Mouse (Mus musculus): ENCODE measurements around the gene Hist3h2a.

Gene Hist3h2a

DNA sequence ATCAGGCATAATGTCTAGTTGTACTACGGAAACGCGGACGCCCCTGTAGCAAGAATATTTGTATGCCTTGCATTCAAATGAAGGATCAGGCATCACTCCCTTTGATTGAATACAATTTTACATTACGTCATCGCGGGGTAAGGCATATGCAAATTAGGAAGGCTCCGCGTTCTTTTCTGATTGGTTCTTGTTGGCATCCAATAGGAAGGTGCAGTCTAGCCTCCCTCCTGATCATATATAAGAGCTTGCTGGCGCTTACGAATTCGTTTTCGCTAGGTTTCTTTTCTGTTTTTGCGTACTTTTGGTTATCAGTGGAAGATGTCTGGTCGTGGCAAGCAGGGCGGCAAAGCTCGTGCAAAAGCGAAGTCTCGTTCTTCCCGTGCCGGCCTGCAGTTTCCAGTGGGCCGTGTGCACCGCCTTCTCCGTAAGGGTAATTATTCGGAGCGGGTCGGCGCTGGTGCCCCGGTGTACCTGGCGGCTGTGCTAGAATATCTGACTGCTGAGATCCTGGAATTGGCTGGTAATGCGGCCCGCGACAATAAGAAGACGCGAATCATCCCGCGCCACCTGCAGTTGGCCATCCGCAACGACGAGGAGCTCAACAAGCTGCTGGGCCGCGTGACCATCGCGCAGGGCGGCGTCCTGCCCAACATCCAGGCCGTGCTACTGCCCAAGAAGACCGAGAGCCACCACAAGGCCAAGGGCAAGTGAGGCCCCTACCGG, at the start of gene Hist3h2a, which contains the start of gene Trim17:
Gene Hist3h2a (plus strand): TSS at position 266 of the 723 bp plus-strand sequence.
Gene Trim17 (plus strand): TSS at position 266 of the 723 bp plus-strand sequence.
- DNase-seq: peak; percentile 83

DNA sequence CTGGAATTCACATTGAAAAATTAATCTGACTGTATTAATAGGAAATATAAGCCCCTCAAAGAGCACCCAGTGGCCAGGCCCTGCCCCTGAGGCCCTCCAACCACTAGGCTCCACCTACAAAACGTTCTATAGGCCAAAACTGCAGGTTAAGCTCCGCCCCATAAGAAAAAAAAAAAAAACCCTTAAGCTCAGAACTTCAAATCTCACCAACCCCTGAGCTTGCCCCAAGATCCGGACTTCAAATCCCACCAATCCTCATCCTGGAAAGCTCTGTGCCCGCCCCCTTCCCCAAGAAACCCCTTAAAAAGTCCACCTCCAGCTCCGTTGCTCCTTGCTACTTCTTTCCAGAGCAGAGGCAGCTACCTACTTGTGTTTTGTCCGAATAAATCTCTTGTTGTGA, 49.6 kb upstream of the Hist3h2a start:
- DNase-seq: no peak

DNA sequence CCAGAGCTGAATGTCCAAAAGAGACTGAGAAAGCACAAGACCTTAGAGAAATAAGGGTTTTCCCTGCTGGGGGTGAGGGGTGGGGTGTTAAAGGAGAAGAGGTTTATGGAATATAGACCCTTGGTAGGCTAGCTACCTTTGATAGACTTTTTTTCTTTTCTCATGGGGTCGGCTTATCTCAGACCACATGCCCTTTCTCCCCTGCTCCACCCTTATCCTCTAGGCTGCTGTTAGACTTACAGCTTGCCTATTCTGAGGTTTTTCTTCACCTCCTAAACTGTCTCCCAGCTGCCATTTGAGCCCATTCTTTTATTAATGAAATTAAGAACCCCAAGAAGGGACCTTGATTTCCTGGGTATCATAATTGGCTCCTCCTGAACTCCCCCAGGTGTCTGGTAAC, 40.7 kb upstream of the Hist3h2a start:
- no peak for DNase-seq

DNA sequence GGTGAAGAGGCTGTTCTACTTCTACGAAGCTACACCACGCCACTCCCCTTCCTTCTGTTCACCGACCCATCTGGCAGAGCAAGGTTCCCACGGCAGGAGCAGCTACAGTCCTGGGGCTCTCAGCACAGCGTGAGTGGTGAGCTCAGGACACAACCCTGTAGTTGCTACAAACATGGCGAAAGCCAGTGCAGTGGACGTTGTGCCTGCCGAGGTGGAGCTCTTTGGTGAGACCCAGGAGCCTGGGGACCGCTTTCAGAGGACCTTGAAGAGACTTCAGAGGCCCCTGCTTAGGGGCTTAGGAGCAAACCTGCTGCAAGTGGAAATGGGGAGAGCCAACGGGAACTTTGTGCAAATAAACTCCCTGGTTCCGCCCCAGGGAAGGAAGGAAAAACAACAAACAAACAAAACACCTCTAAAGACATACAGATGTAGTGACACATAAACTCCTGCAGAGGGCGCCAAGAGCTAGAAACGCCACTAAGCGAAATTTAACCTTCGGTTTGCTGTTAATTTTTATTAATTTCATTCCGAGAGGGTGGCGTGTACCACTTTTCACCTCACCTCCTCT, 39.9 kb upstream of the Hist3h2a start:
- DNase-seq: peak; percentile 39

DNA sequence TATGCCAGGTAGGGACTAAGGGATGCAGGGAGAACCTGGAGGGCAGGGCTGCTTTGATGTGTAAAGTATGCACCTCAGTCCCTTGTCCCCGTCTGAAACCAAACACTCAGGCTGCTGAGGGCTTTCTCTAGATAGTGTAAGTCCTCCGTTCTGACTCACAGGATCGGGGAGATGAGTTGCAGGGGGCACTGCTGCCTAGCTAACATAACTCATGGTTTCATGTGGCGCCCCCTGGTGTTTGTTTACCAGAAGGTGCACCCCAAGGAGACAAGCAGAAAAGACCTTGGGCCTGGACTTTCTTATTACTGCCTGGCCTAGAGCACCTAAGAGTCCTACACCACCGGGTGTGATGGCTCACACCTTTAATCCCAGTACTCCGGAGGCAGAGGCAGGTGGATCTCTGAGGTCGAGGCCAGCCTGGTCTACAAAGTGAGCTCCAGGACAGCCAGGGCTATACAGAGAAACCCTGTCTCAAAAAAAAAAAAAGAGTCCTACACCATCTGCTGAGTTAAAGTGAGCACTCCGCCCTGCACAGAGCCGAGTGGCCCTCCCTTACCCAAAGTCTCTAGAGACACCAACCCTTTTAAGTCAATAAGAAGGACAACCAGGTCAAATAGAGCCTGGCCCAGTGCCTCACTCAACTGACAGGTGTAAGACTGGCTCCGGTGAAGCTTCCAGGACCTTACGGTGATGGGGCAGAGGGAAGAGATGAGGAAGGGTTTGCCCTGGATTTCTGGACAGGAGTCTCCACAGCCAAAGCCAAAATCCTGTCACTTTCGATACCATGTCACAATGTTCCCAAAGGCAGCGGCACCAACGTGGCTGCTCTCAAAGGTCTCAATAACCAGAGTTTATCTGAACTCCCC, 37.4 kb upstream of the Hist3h2a start:
- peak; percentile 84 for DNase-seq

DNA sequence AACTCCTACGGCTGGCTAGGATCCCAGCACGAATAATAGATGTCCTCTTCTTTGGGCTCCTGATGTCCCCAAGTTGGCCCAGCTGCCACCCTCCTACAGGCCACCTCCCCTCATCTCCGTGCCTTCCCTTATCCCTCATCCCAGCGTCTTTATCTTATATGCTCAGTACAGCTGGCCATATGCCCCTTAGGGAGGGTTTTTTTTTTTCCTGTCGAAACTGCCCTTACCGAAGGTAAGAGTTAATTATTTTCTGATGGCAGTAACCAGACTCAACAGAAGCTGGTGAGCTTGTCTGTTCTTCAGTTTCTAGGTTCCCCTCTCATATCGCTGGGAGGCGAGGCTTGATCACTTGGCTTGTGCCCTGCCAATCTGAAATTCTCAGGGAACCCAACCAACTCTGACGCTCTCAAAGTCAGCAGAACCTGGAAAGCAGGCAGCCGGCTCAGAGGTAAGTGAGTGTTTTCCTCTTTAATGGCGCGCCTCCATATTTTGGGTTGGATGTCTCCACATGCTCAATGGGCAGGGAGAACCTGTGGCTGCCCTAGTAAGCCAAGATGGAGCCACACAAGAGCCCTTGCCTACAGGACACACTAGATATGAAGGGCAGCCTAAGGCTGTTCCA, 36.6 kb upstream of the Hist3h2a start, which contains the start of gene Btnl10:
Gene Btnl10 (plus strand): TSS at position 164 of the 622 bp plus-strand sequence.
- DNase-seq: no peak

DNA sequence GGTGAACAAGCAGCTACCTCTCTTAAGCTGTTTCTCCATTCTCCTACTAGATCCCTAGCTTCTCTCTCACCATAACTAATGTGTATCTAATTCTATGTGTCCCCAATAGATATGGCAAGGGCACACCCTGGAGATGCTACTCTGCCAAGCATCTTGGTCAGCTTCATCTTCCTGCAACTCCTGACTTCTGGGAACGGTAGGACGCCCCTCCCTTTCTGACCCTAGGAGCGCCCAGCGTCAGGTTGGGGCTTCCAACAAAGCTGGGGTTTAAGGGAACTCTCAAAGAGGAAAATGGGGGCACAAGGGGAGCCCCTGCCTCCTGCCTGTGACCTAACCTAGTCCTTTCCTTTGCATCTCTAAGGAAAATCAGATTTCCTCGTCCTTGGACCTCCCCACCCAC, 35.7 kb upstream of the Hist3h2a start:
- DNase-seq: no peak

DNA sequence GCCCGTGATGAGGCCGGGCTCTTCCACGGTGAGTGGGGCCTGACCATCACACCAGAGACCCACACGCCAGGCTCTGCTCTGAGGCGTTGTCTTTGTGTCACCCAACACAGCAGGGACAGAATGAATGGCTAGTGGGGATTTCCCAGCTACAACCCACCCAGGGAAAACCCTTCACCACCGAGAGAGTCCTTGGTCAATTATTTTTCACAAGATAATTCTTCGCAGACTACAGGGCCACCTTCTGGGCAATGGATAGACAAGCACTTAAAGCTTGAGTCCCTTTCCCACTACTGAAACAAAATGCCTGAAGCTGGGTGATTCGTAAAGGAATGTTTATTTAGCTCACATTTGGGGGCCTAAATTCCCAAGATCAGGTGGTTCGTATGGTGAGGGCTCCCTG, 32.1 kb upstream of the Hist3h2a start:
- DNase-seq: no peak

DNA sequence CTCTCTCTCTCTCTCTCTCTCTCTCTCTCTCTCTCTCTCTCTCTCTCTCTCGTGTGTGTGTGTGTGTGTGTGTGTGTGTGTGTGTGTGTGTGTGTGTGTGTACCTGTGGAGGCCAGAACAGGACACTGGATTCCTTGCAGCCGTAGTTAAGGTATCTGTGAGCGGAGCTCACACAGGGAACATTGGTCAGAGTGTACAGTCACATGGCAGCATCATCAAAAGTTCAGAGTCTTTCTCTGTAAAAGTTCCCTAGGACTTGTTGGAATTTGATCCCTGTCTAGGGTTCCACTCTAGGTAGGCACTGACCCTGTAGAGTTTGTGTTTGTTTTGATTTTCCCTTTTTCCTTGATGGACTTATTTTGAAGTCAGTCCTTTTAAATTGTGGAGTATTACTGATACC, 27.8 kb upstream of the Hist3h2a start:
- DNase-seq: no peak

DNA sequence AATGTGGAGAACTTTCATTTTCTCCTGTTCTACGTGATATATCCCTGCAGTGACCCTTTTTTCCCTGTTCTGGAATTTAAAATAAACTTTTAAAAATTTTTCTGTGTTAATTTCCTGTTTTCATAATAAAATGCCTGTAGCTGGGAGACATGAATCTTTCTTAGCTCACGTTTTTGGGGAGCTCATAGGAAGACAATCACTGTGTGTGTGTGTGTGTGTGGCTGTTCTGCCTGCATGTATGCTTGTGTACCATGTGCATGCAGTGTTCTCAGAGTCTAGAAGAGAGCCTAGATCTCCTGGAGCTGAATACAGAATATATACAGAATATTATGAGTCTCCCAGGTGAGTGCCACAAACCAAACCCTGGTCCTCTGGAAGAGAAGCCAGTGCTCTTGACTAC, 27.4 kb upstream of the Hist3h2a start:
- DNase-seq: no peak

DNA sequence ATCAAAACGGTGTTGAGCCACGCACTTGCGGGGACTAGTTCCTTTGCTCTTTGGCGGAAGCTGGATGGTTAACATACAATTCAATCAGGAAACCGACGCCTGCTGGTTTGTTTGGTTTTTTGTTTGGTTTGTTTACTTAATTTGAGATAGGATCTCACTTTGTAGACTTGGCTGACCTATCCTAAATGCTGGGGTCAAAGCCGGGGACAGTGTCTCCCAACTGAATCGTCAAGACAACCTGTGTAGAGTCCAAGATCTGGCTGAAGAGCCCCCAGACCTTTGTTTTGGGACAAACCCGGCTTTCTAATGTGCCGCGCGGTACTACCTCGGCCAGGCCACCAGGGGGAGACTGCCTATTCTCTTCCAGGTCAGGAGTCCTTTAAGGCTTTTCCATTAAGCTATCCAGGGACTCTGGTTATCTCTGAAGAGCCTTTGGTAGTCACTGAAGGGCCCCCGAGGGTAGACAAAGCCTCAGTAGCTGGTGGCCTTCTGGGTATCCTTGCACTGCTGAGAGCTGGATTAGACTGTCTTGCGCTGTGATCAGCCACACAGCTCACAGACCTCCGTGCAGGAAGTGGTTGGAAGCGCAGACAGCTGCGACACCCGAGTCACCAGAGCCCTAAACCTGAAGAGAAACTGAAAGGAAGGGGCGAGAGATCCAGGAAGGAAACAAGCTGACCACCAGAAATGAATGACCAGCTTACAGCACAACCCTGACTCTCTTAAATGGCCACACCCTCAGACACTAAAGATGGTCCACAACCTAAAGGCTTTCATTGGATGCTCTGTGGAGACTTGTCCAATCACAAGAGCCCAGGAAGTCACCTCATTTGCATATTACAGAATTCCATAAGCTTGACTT, 26.5 kb upstream of the Hist3h2a start:
- DNase-seq: peak; percentile 80

DNA sequence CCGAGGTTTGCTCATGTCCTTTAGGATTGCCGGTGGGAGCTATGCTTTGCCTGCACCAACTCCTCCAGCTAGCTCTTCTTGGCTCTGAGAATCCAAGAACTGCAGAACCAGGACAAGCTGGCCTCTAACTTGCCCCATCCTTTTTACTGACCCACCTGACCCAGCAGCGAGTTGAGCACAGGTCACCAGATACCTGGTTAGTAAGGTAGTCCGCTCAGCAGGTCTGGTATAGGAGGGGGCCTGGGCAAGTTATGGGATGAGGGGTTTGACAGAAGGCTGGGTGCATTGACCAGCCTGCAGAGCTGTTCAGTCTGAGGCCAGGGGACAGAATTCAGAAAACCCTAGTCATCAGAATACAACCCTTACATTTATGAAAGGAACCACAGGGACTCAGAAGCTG, 25.4 kb upstream of the Hist3h2a start:
- no peak for DNase-seq

DNA sequence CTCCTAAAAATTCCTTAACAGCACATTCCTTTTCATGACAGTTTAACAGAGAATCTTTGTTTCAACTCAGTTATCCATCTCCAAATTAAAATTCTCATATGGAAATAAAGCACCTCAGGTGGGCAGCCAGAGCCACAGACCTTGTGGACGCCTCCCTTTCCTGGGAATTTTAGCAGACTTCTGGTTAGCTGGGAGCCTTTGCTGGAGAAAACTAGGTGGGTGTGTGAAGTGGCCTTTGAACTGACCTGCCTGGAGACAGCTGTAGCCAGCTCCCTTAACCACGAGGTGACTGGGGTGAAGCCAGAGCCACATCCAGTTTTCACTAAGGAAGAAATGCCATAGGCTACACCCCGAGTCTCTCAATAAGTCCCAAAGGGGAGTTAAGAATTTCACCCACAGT, 24.8 kb upstream of the Hist3h2a start:
- no peak for DNase-seq

DNA sequence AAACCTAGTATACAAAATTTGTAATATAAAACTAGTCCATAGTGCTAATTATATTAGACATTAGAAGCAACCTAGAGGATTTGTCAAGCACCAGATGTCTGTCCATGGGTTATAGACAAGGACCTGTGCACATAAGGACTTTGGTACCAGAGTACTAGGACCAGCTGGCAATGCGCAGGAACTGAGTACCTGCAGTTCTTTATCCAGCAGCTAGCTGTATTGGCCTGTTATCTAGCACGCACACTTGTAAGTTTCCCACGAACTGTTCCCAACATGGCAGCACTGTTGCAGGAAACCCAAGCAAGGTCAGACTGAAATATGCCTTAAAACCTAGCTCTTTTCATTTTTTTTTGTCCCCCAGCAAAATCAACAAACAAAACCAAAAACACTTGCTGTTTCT, 24.2 kb upstream of the Hist3h2a start:
- DNase-seq: no peak

DNA sequence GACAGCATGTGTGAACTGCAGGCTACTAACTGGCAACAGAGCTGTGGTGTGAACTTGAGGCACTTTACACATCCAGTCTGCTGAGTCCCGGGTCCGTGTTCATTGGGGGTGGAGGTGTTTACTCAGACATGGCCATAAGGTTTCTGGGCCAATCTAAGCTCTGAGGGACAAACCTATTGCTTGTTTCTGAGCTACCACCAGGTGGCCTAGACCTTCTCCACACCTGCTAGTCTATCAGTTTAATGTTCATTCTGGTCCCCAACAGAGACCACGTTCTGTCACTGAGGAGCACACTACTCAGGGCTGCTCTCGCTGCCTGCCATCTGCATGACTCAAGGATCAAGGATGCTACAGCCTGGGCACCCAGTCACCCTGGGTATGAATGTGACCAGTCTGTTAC, 22.9 kb upstream of the Hist3h2a start:
- no peak for DNase-seq

DNA sequence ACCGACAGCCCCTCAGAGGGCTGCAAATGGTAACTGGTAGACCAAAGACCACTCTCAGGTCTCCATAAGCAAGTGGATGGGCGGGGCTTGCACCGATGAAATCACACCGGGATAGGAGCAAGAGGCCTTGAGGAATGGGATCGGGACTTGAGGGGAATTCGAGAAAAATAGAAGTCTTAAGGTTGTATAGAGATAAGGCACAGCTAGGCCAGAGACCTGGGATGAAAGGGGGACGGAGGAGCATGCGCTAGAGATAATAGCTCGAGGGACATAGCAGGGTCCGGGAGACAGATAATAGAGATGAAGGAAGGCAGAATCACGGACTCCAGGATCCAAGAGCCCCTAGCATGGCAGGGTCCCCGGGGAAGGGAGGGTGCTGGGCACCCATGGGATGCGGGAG, 16.6 kb upstream of the Hist3h2a start:
- no peak for DNase-seq

DNA sequence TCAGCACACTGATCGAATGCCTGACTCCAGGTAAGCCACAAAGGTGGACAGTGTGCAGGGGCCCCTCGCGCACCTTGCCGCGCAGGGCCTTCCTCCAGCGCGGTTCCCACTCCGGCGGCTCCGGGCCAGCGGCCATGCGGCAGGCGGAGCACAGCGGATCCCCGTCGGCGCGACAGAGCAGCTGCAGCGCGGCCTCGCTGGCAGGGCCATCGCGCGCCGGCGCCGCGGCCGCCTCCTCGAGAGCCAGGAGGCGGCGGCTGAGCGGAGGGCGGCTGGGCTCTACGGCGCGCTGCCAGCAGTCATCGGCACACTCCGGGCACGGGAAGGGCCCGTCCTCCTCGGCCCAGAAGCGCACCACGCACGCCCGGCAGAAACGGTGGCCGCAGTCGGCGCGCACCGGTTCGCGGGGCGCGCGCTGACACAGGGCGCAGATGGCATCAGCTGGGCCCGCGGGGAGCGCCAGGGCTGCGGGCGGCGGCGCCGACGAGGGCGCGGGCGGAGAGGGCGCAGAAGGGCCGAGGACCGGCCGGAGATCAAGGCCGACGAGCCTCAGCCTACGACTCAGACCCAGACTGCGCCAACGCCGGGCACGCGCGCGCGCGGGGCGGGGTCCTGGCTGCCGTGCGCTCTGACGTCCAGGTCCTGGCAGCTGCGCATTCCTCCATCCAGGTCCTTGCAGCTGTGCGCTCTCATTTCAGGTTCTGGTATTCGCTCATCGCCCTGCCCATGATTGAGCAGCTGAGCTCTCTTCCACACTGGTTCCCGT, 16.0 kb upstream of the Hist3h2a start, which contains the start of gene Rnf187:
Gene Rnf187 (minus strand): TSS at position 595 of the 766 bp plus-strand sequence.
- DNase-seq: peak; percentile 90

DNA sequence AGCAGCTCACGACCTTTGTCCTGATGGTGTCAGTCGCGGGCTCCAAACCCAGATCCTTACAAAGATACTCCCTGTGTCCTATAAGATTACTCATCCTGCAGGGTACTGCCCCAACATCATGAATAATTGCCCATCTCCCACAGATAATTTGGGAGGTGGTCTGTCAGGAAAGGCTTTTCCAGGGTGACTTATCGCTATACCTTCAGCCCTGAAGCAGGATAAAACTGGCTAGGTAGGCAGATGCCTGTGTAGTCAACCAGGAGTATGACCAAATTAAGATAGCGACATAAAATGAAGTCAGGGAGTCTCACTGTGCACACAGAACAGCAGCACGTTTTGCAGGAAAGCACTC, 15.4 kb upstream of the Hist3h2a start:
- no peak for DNase-seq

DNA sequence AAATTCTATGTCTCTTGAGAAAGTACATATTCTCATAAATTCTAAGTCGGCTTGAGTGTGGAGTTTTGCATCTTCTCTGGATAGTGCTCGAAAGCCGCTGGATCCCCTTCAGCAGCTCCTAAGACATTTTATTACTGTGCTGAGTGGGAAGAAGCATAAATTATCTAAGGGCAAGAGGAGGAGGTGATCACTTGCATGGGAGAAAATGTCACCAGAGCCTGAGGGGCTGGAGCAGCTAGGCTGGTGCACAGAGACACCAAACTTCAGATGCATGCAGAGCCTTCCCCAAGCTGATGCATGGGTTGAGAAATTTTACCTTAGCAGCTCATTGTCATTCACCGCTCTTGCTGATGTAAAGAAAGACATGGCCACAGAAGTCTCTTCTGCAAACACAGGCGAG, 10.3 kb upstream of the Hist3h2a start:
- DNase-seq: no peak

DNA sequence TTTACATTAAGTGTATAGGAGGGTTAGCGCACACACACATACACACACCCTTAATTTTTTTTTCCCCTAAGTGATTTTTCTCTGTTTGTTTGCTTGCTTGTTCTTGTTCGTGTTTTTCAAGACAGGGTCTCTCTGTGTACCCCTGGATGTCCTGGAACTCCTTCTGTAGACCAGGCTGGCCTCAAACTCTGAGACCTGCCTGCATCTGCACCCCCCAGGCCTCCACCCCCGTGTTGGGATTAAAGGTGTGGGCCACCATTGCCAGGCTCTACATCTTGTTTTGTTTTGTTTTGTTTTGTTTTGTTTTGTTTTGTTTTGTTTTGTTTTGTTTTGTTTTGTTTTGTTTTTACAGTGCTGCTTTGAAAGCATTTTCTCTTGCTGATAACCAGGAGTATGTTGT, 7.2 kb upstream of the Hist3h2a start:
- DNase-seq: no peak

DNA sequence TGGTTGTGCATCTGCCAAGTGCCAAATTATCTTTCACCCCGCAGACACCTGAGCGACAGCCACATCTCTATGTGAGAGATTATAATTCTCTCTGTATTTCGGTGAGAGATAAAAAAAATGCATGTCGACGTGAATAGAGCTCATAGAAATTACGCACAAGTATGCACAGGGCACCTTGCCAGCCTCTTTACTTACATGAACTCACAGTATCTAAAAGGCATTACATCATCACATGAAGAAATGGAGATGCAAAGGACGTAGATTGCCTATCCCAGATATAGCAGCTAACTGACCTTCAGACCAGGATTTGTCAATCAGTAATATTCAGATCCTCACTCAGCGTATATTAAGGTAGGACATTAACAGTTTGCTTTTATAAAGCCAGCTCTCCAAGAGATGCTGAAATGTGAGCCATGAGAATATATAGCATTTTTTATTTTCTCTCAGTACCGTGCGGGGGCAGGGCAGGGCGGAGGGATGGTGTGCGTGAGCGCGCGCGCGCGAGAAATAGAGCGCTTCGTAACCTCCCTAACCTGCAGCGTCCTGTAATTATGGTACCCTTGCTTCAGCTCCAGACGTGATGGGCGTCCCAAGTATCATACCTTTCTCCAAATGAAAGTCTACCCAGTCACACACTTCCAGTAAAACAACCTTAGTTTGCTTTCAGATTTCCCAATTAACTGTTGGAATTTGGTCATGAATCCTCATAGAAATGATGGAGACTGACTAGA, 6.5 kb upstream of the Hist3h2a start:
- peak; percentile 59 for DNase-seq
